Mouse (Mus musculus): ENCODE results near the gene Tpm1. TPM values are rescaled to one million over a fixed set of nuclear protein-coding genes. Genes with fewer than 3 reads are reported as not detected.
A peak's percentile ranks its signal among the peaks of the same experiment; 100 is the strongest.

The Tpm1 gene
- total and polyA plus RNA-seq, 2 experiments from 2014 or later: 124 to 177 TPM

GRCm38 (mm10) chr9:67035957-67036451, 13.2 kb downstream of the Tpm1 start:
- whole genome bisulfite sequencing: 91% methylated on average over 12 of the region's 12 CpGs

GRCm38 (mm10) chr9:67034677-67035076, 14.5 kb downstream of the Tpm1 start:
- 95% methylated on average over 4 of the region's 4 CpGs for WGBS
- H3K27me3 ChIP-seq (ENCODE audit: insufficient read depth, low read length): no peaks in the 10 kb centered on the region

More at GRCm38 (mm10) chr9:67035957-67036451, 13.2 kb downstream of the Tpm1 start:
- peaks cover 4% of the 10 kb centered on the region; the same call in 1 of the 2 replicates for H3K4me1 ChIP-seq (ENCODE audit: insufficient read depth, low read length)
- TF ChIP-seq CTCF (IDR thresholded peaks at IDR 0.05): no peak
- DNase-seq (ENCODE audit: low spot score): peak; percentile 70
- ATAC-seq (ENCODE audit: low FRiP score): no peak
- H3K9ac ChIP-seq (replicated peaks; ENCODE audit: low read length, poor library complexity, severe bottlenecking): no peak overlapping the region
- 0 out of 2 replicates have a peak, but pooled peaks cover 6% of the 10 kb centered on the region for H3K9me3 ChIP-seq (ENCODE audit: low read length)
- H3K36me3 ChIP-seq (ENCODE audit: insufficient read depth, low read length): peaks cover 47% of the 10 kb centered on the region
- H3K27me3 ChIP-seq (ENCODE audit: insufficient read depth, low read length): no peaks in the 10 kb centered on the region
- no peak overlapping the region for H3K27ac ChIP-seq (ENCODE audit: low read depth, low read length)
- H3K4me3 ChIP-seq (ENCODE audit: low read depth, low read length): no peak overlapping the region
- H3K4me2 ChIP-seq (ENCODE audit: low read depth, low read length, poor library complexity, severe bottlenecking): no peak overlapping the region

GRCm38 (mm10) chr9:67033016-67033415, 16.2 kb downstream of the Tpm1 start:
- DNase-seq (ENCODE audit: low spot score): no peak
- no peak for ATAC-seq (ENCODE audit: low FRiP score)
- Histone ChIP-seq H3K4me2 (ENCODE audit: low read depth, low read length, poor library complexity, severe bottlenecking) (no peak overlapping the region), H3K36me3 (ENCODE audit: insufficient read depth, low read length) (peaks cover 68% of the 10 kb centered on the region), H3K9ac (replicated peaks; ENCODE audit: low read length, poor library complexity, severe bottlenecking) (no peak overlapping the region), H3K4me1 (ENCODE audit: insufficient read depth, low read length) (no peaks in the 10 kb centered on the region), H3K27me3 (ENCODE audit: insufficient read depth, low read length) (no peaks in the 10 kb centered on the region), H3K9me3 (ENCODE audit: low read length) (0 out of 2 replicates have a peak, but pooled peaks cover 6% of the 10 kb centered on the region), H3K4me3 (ENCODE audit: low read depth, low read length) (no peak overlapping the region), H3K27ac (ENCODE audit: low read depth, low read length) (no peak overlapping the region)
- TF ChIP-seq CTCF (IDR thresholded peaks at IDR 0.05): no peak
- 91% methylated on average over 10 of the region's 10 CpGs for WGBS

More at GRCm38 (mm10) chr9:67034677-67035076, 14.5 kb downstream of the Tpm1 start:
- no peak overlapping the region for H3K4me3 ChIP-seq (ENCODE audit: low read depth, low read length)
- no peaks in the 10 kb centered on the region for H3K4me1 ChIP-seq (ENCODE audit: insufficient read depth, low read length)
- DNase-seq (ENCODE audit: low spot score): no peak
- TF ChIP-seq CTCF (IDR thresholded peaks at IDR 0.05): peak; percentile 53
- no peak for ATAC-seq (ENCODE audit: low FRiP score)
- 0 out of 2 replicates have a peak, but pooled peaks cover 6% of the 10 kb centered on the region for H3K9me3 ChIP-seq (ENCODE audit: low read length)
- H3K27ac ChIP-seq (ENCODE audit: low read depth, low read length): no peak overlapping the region
- no peak overlapping the region for H3K9ac ChIP-seq (replicated peaks; ENCODE audit: low read length, poor library complexity, severe bottlenecking)
- peaks cover 59% of the 10 kb centered on the region for H3K36me3 ChIP-seq (ENCODE audit: insufficient read depth, low read length)
- H3K4me2 ChIP-seq (ENCODE audit: low read depth, low read length, poor library complexity, severe bottlenecking): no peak overlapping the region

GRCm38 (mm10) chr9:67032611-67033010, 16.6 kb downstream of the Tpm1 start:
- Histone ChIP-seq H3K36me3 (ENCODE audit: insufficient read depth, low read length) (peaks cover 68% of the 10 kb centered on the region), H3K4me3 (ENCODE audit: low read depth, low read length) (no peak overlapping the region), H3K9me3 (ENCODE audit: low read length) (0 out of 2 replicates have a peak, but pooled peaks cover 6% of the 10 kb centered on the region), H3K4me2 (ENCODE audit: low read depth, low read length, poor library complexity, severe bottlenecking) (no peak overlapping the region), H3K4me1 (ENCODE audit: insufficient read depth, low read length) (no peaks in the 10 kb centered on the region), H3K9ac (replicated peaks; ENCODE audit: low read length, poor library complexity, severe bottlenecking) (no peak overlapping the region), H3K27me3 (ENCODE audit: insufficient read depth, low read length) (no peaks in the 10 kb centered on the region), H3K27ac (ENCODE audit: low read depth, low read length) (no peak overlapping the region)
- ATAC-seq (ENCODE audit: low FRiP score) (no peak), DNase-seq (ENCODE audit: low spot score) (no peak)
- 95% methylated on average over 15 of the region's 15 CpGs for WGBS
- no peak for TF ChIP-seq CTCF (IDR thresholded peaks at IDR 0.05)

GRCm38 (mm10) chr9:67029518-67029917, 19.7 kb downstream of the Tpm1 start:
- Histone ChIP-seq H3K27ac (ENCODE audit: low read depth, low read length) (no peak overlapping the region), H3K36me3 (ENCODE audit: insufficient read depth, low read length) (peaks cover 71% of the 10 kb centered on the region), H3K9ac (replicated peaks; ENCODE audit: low read length, poor library complexity, severe bottlenecking) (no peak overlapping the region), H3K9me3 (ENCODE audit: low read length) (no peaks in the 10 kb centered on the region), H3K27me3 (ENCODE audit: insufficient read depth, low read length) (no peaks in the 10 kb centered on the region), H3K4me3 (ENCODE audit: low read depth, low read length) (no peak overlapping the region), H3K4me2 (ENCODE audit: low read depth, low read length, poor library complexity, severe bottlenecking) (no peak overlapping the region), H3K4me1 (ENCODE audit: insufficient read depth, low read length) (no peaks in the 10 kb centered on the region)
- TF ChIP-seq CTCF (IDR thresholded peaks at IDR 0.05): no peak
- WGBS: 91% methylated on average over 13 of the region's 13 CpGs
- DNase-seq (ENCODE audit: low spot score) (no peak), ATAC-seq (ENCODE audit: low FRiP score) (no peak)

GRCm38 (mm10) chr9:67028929-67029328, 20.3 kb downstream of the Tpm1 start:
- no peak overlapping the region for H3K4me3 ChIP-seq (ENCODE audit: low read depth, low read length)
- 86% methylated on average over 4 of the region's 4 CpGs for WGBS
- H3K27me3 ChIP-seq (ENCODE audit: insufficient read depth, low read length): no peaks in the 10 kb centered on the region
- H3K27ac ChIP-seq (ENCODE audit: low read depth, low read length): no peak overlapping the region
- H3K36me3 ChIP-seq (ENCODE audit: insufficient read depth, low read length): peaks cover 66% of the 10 kb centered on the region
- TF ChIP-seq CTCF (IDR thresholded peaks at IDR 0.05): no peak
- no peaks in the 10 kb centered on the region for H3K4me1 ChIP-seq (ENCODE audit: insufficient read depth, low read length)
- H3K9ac ChIP-seq (replicated peaks; ENCODE audit: low read length, poor library complexity, severe bottlenecking): no peak overlapping the region
- H3K4me2 ChIP-seq (ENCODE audit: low read depth, low read length, poor library complexity, severe bottlenecking): no peak overlapping the region
- ATAC-seq (ENCODE audit: low FRiP score): no peak
- DNase-seq (ENCODE audit: low spot score): no peak
- no peaks in the 10 kb centered on the region for H3K9me3 ChIP-seq (ENCODE audit: low read length)
